ENCODE assay signal across 12 mouse cellular contexts in genomic region chr2:106790329-106790701, GRCm38 (mm10).
DNase-seq lines count a peak whose midpoint lies in the region; ATAC-seq lines count a peak whose summit lies in the region.
"Had no signal": no experiment of that assay in that cellular context is flagged by ENCODE, and none has a peak within 500 bp of the region (broad histone marks: within the 10 kb centered on the region; RNA-seq: fewer than 3 reads in every experiment).

No protein-coding gene starts in this region.

- DNase-seq in liver, embryonic 11.5 days (ENCODE audit: low spot score) = no peak
- no peak for DNase-seq in liver
- DNase-seq in kidney, adult 11 months = peak; percentile 58
- peak; percentile 73 to 82 for DNase-seq in kidney, postnatal 25 days
- DNase-seq in lung, postnatal 4 days = peak; percentile 13 to 45
- no peak for DNase-seq in layer of hippocampus, adult 9-11 months
- DNase-seq in left cerebral cortex, adult 18-20 months (ENCODE audit: low spot score in 2 of 2) = no peak
- DNase-seq: cerebellum, adult 9-11 months; gastrocnemius, postnatal 14 days; right cerebral cortex, postnatal 14 days had no signal

- H3K4me1 ChIP-seq in liver, embryonic 11.5 days (replicated peaks; ENCODE audit: control insufficient read depth, insufficient read depth, low read length) = peaks cover 4% of the 10 kb centered on the region; the same call in 1 of the 2 replicates

- peak overlapping the region; percentile 38; the same call in 1 of the 2 replicates for H3K27ac ChIP-seq in liver, embryonic 11.5 days (ENCODE audit: low read depth, low read length)
- H3K27ac ChIP-seq: hindbrain, embryonic 13.5 days; neural tube, embryonic 12.5 days had no signal

- ATAC-seq in liver, embryonic 11.5 days (replicated peaks; ENCODE audit: low FRiP score) = no peak

- no peaks in the 10 kb centered on the region for H3K9me3 ChIP-seq in liver, embryonic 11.5 days (ENCODE audit: control insufficient read depth, low read length)
- H3K9me3 ChIP-seq: hindbrain, embryonic 13.5 days; neural tube, embryonic 12.5 days had no signal

- 56% methylated on average over 3 of the region's 3 CpGs for WGBS in liver, embryonic 11.5 days

- H3K36me3 ChIP-seq in liver, embryonic 11.5 days (ENCODE audit: control insufficient read depth, insufficient read depth, low read length) = no peaks in the 10 kb centered on the region
- H3K36me3 ChIP-seq: hindbrain, embryonic 13.5 days had no signal

- no peak overlapping the region for H3K4me2 ChIP-seq in liver, embryonic 11.5 days
- H3K4me2 ChIP-seq: hindbrain, embryonic 13.5 days; neural tube, embryonic 12.5 days had no signal

- H3K27me3 ChIP-seq in liver, embryonic 11.5 days (replicated peaks; ENCODE audit: control insufficient read depth, insufficient read depth, low read length) = no peaks in the 10 kb centered on the region
- H3K27me3 ChIP-seq: hindbrain, embryonic 13.5 days; neural tube, embryonic 12.5 days had no signal

- no peak overlapping the region for H3K9ac ChIP-seq in liver, embryonic 11.5 days (ENCODE audit: low read depth, low read length)
- H3K9ac ChIP-seq: hindbrain, embryonic 13.5 days; neural tube, embryonic 12.5 days had no signal

- H3K4me3 ChIP-seq in liver, embryonic 11.5 days (ENCODE audit: low read depth, low read length) = no peak overlapping the region
- H3K4me3 ChIP-seq: hindbrain, embryonic 13.5 days; neural tube, embryonic 12.5 days had no signal

Comparison
In these comparisons a context has a peak if more than half of its experiments do, and no peak if none do; other contexts are left out.
1. DNase-seq: peak in kidney, adult 11 months (single experiment), kidney, postnatal 25 days (2 of 2) and lung, postnatal 4 days (2 of 2); none in liver, embryonic 11.5 days (single experiment), liver (single experiment), layer of hippocampus, adult 9-11 months (single experiment) and left cerebral cortex, adult 18-20 months (0 of 2).